Mouse (Mus musculus): ENCODE data around the gene Vegfd.
A peak's percentile ranks its signal among the peaks of the same experiment; 100 is the strongest.

Gene Vegfd

GRCm38 (mm10) chrX:164373081-164373480 is at the start of gene Vegfd:
Gene Vegfd, plus strand, starts transcription at chrX:164373378.
- no peak for DNase-seq (ENCODE audit: low spot score)

- no peak for DNase-seq (ENCODE audit: low spot score)
These were observed 49.7 kb upstream of the Vegfd start for GRCm38 (mm10) chrX:164323391-164323913.

- no peak for DNase-seq (ENCODE audit: low spot score)
These were observed 42.8 kb upstream of the Vegfd start for GRCm38 (mm10) chrX:164330351-164330750.

GRCm38 (mm10) chrX:164330766-164331165 is 42.4 kb upstream of the Vegfd start:
- no peak for DNase-seq (ENCODE audit: low spot score)

- no peak for DNase-seq (ENCODE audit: low spot score)
These were observed 34.6 kb upstream of the Vegfd start for GRCm38 (mm10) chrX:164338591-164338990.

- DNase-seq (ENCODE audit: low spot score), result no peak
These were observed 27.7 kb upstream of the Vegfd start for GRCm38 (mm10) chrX:164345359-164345938.

GRCm38 (mm10) chrX:164348937-164349336 is 24.2 kb upstream of the Vegfd start:
- no peak for DNase-seq (ENCODE audit: low spot score)

GRCm38 (mm10) chrX:164365153-164365865 is 7.9 kb upstream of the Vegfd start:
- DNase-seq (ENCODE audit: low spot score), result no peak

- DNase-seq (ENCODE audit: low spot score), result no peak
These were observed 2.6 kb upstream of the Vegfd start for GRCm38 (mm10) chrX:164370576-164370975.

GRCm38 (mm10) chrX:164374586-164374985 is 1.4 kb downstream of the Vegfd start:
- DNase-seq (ENCODE audit: low spot score), result no peak

GRCm38 (mm10) chrX:164379721-164380120 is 6.5 kb downstream of the Vegfd start:
- DNase-seq (ENCODE audit: low spot score), result no peak

- peak; percentile 76 for DNase-seq (ENCODE audit: low spot score)
These were observed 8.6 kb downstream of the Vegfd start for GRCm38 (mm10) chrX:164381618-164382408.

GRCm38 (mm10) chrX:164394091-164394490 is 20.9 kb downstream of the Vegfd start:
- DNase-seq (ENCODE audit: low spot score), result no peak

GRCm38 (mm10) chrX:164398456-164398855 is 25.3 kb downstream of the Vegfd start:
- DNase-seq (ENCODE audit: low spot score), result peak; percentile 57

GRCm38 (mm10) chrX:164405080-164405649 is 32.0 kb downstream of the Vegfd start:
- no peak for DNase-seq (ENCODE audit: low spot score)

- no peak for DNase-seq (ENCODE audit: low spot score)
These were observed 33.2 kb downstream of the Vegfd start for GRCm38 (mm10) chrX:164406133-164407022.

GRCm38 (mm10) chrX:164408301-164408927 is 35.2 kb downstream of the Vegfd start:
- DNase-seq (ENCODE audit: low spot score), result no peak

- no peak for DNase-seq (ENCODE audit: low spot score)
These were observed 37.4 kb downstream of the Vegfd start for GRCm38 (mm10) chrX:164410562-164410961.

- no peak for DNase-seq (ENCODE audit: low spot score)
These were observed 43.6 kb downstream of the Vegfd start for GRCm38 (mm10) chrX:164416803-164417202.

- DNase-seq (ENCODE audit: low spot score), result no peak
These were observed 44.8 kb downstream of the Vegfd start for GRCm38 (mm10) chrX:164418008-164418407.

- peak; percentile 91 for DNase-seq (ENCODE audit: low spot score)
These were observed 46.3 kb downstream of the Vegfd start, which contains the start of gene Piga for GRCm38 (mm10) chrX:164419471-164419939. Gene Piga, plus strand, starts transcription at chrX:164419787.

Data from retina, embryonic 14.5 days (tissue).